Comparison of ENCODE assay signal across 8 mouse cellular contexts in genomic region chr7:127104560-127105332, GRCm38 (mm10). TPM values are rescaled to one million over a fixed set of nuclear protein-coding genes. Genes with fewer than 3 reads are reported as not detected.
DNase-seq lines count a peak whose midpoint lies in the region; ATAC-seq and TF ChIP-seq lines count a peak whose summit lies in the region.

No protein-coding gene starts in this region.

- DNase-seq in liver = peak; percentile 61
- peak; percentile 66 to 81 for DNase-seq in spleen, postnatal 4 days (ENCODE audit: low spot score in 2 of 2)

- 14% methylated on average over 17 of the region's 17 CpGs for WGBS in heart, embryonic 11.5 days (ENCODE audit: insufficient replicate concordance)
- WGBS in kidney, embryonic 15.5 days = 12% methylated on average over 17 of the region's 17 CpGs

- peak overlapping the region; percentile 31 for H3ac ChIP-seq in C2C12 (ENCODE audit: control insufficient read depth, insufficient read length, low read depth)

- peak overlapping the region; percentile 59; the same call in 1 of the 2 replicates for H3K9ac ChIP-seq in heart, embryonic 11.5 days (ENCODE audit: low read depth, low read length)
- H3K9ac ChIP-seq in kidney, embryonic 15.5 days = peak overlapping the region; percentile 24; the same call in 1 of the 2 replicates

- no peaks in the 10 kb centered on the region for H3K79me2 ChIP-seq in C2C12 (ENCODE audit: control insufficient read depth, insufficient read depth)

- peaks cover 8% of the 10 kb centered on the region for H3K27me3 ChIP-seq in C2C12 (ENCODE audit: control insufficient read depth, insufficient read depth, insufficient read length)
- H3K27me3 ChIP-seq in heart, embryonic 11.5 days (ENCODE audit: control insufficient read depth, insufficient read depth, low read length) = 0 out of 2 replicates have a peak, but pooled peaks cover 2% of the 10 kb centered on the region
- no peaks in the 10 kb centered on the region for H3K27me3 ChIP-seq in kidney, embryonic 15.5 days

- TF ChIP-seq POLR2A in bone marrow macrophage, adult 2 months (IDR thresholded peaks at IDR 0.05; ENCODE audit: borderline replicate concordance, low read depth, low read length) = no peak
- peak; percentile 31; the same call in 1 of the 2 replicates for TF ChIP-seq POLR2A in embryonic fibroblast, embryonic 13.5 days (IDR thresholded peaks at IDR 0.05; ENCODE audit: low read depth, low read length)

- ATAC-seq in heart, embryonic 11.5 days (replicated peaks; ENCODE audit: insufficient number of reproducible peaks, low FRiP score, low TSS enrichment) = 0 out of 2 replicates have a peak, but pooled peaks have one; percentile 63
- peak; percentile 84 for ATAC-seq in kidney, embryonic 15.5 days (replicated peaks; ENCODE audit: low FRiP score)
- ATAC-seq in monocyte, adult 5-6 weeks (replicated peaks; ENCODE audit: insufficient number of reproducible peaks, low FRiP score, low TSS enrichment, poor library complexity, severe bottlenecking) = peak; percentile 76

- no peaks in the 10 kb centered on the region for H3K9me3 ChIP-seq in heart, embryonic 11.5 days (replicated peaks; ENCODE audit: control insufficient read depth, low read length)
- no peaks in the 10 kb centered on the region for H3K9me3 ChIP-seq in kidney, embryonic 15.5 days (replicated peaks)

- H3K36me3 ChIP-seq in C2C12 (ENCODE audit: control insufficient read depth, insufficient read depth) = no peaks in the 10 kb centered on the region
- no peaks in the 10 kb centered on the region for H3K36me3 ChIP-seq in heart, embryonic 11.5 days (ENCODE audit: control insufficient read depth, insufficient read depth, low read length)
- H3K36me3 ChIP-seq in kidney, embryonic 15.5 days = no peaks in the 10 kb centered on the region

- TF ChIP-seq CTCF in C2C12 (IDR thresholded peaks at IDR 0.05; ENCODE audit: control insufficient read depth, insufficient read depth, insufficient read length) = peak; percentile 20
- peak; percentile 69 for TF ChIP-seq CTCF in bone marrow macrophage, adult 2 months (IDR thresholded peaks at IDR 0.05; ENCODE audit: low read depth, low read length)
- no peak for TF ChIP-seq CTCF in embryonic fibroblast, embryonic 13.5 days (IDR thresholded peaks at IDR 0.05; ENCODE audit: borderline replicate concordance, insufficient read depth, low read length)

- peak overlapping the region; percentile 54 for H3K4me2 ChIP-seq in heart, embryonic 11.5 days
- peak overlapping the region; percentile 60 for H3K4me2 ChIP-seq in kidney, embryonic 15.5 days

- H3K27ac ChIP-seq in bone marrow macrophage, adult 2 months (ENCODE audit: insufficient read depth, low read depth, low read length) = no peak overlapping the region
- H3K27ac ChIP-seq in embryonic fibroblast, embryonic 13.5 days (ENCODE audit: insufficient read depth, low read length) = no peak overlapping the region
- H3K27ac ChIP-seq in heart, embryonic 11.5 days (ENCODE audit: low read depth, low read length) = no peak overlapping the region
- H3K27ac ChIP-seq in kidney, embryonic 15.5 days = peak overlapping the region; percentile 11; the same call in 1 of the 2 replicates

- H3K4me1 ChIP-seq in bone marrow macrophage, adult 2 months (ENCODE audit: control insufficient read depth, insufficient read depth, low read length) = peaks cover 8% of the 10 kb centered on the region
- no peaks in the 10 kb centered on the region for H3K4me1 ChIP-seq in embryonic fibroblast, embryonic 13.5 days (ENCODE audit: control insufficient read depth, insufficient read depth, low read length)
- no peaks in the 10 kb centered on the region for H3K4me1 ChIP-seq in heart, embryonic 11.5 days (ENCODE audit: control insufficient read depth, insufficient read depth, low read length)
- H3K4me1 ChIP-seq in kidney, embryonic 15.5 days = peaks cover 10% of the 10 kb centered on the region

- no peaks in the 10 kb centered on the region for H3K79me3 ChIP-seq in C2C12 (ENCODE audit: low read depth)

- no peak overlapping the region for H3K4me3 ChIP-seq in C2C12 (ENCODE audit: insufficient read depth, poor library complexity, severe bottlenecking)
- peak overlapping the region; percentile 35 for H3K4me3 ChIP-seq in bone marrow macrophage, adult 2 months (ENCODE audit: insufficient read depth, low read length)
- peak overlapping the region; percentile 28 for H3K4me3 ChIP-seq in embryonic fibroblast, embryonic 13.5 days (ENCODE audit: insufficient read depth, low read length)
- H3K4me3 ChIP-seq in heart, embryonic 11.5 days (ENCODE audit: low read depth, low read length) = peak overlapping the region; percentile 25
- peak overlapping the region; percentile 39 for H3K4me3 ChIP-seq in kidney, embryonic 15.5 days (replicated peaks)

TF ChIP-seq in C2C12, 6 proteins besides CTCF, POLR2A, EP300 and RAD21:
- TF ChIP-seq MAX (IDR thresholded peaks at IDR 0.05) (peak; percentile 43), MYOD1 (IDR thresholded peaks at IDR 0.05; ENCODE audit: control insufficient read depth, insufficient read length, low read depth) (peak; percentile 89), CEBPB (IDR thresholded peaks at IDR 0.05; ENCODE audit: low read depth) (no peak)

RNA-seq across cellular contexts. Expression of gene AI467606, which starts 13.6 kb away (rescaled TPM):
- polyA plus RNA-seq in C2C12 (2012; fragmentation: generic; extraction: Trizol) = 34.0 TPM
- 41.2 and 41.4 TPM in 2 replicates for polyA plus RNA-seq in bone marrow macrophage, adult 2 months (2012; ENCODE audit: insufficient read depth, insufficient read length, missing spikeins)
- polyA plus RNA-seq in embryonic fibroblast, embryonic 13.5 days (2011; ENCODE audit: insufficient read length, low read depth, missing spikeins) = 0.42 and 1.1 TPM in 2 replicates
- polyA plus RNA-seq in heart, embryonic 11.5 days (2014; fragmentation: Nextera tagmentation; extraction: Ambion mirVana) = 0.92 and 0.96 TPM in 2 replicates
- polyA plus RNA-seq in kidney, embryonic 15.5 days (2015; fragmentation: Nextera tagmentation; extraction: Ambion mirVana) = 3.3 and 3.8 TPM in 2 replicates
- total RNA-seq in monocyte, adult 5-6 weeks (2017) = 34.3 to 52.4 TPM (median 39.3 TPM) in 3 replicates

RNA-seq across cellular contexts. Expression of gene Qprt, which starts 17.3 kb away (rescaled TPM):
- not detected for polyA plus RNA-seq in C2C12 (2012; fragmentation: generic; extraction: Trizol)
- 0.71 TPM in 1 of 2 replicates, not detected in the other for polyA plus RNA-seq in bone marrow macrophage, adult 2 months (2012; ENCODE audit: insufficient read depth, insufficient read length, missing spikeins)
- 0.25 TPM in 1 of 2 replicates, not detected in the other for polyA plus RNA-seq in embryonic fibroblast, embryonic 13.5 days (2011; ENCODE audit: insufficient read length, low read depth, missing spikeins)
- 6.2 and 6.6 TPM in 2 replicates for polyA plus RNA-seq in heart, embryonic 11.5 days (2014; fragmentation: Nextera tagmentation; extraction: Ambion mirVana)
- 16.7 and 19.0 TPM in 2 replicates for polyA plus RNA-seq in kidney, embryonic 15.5 days (2015; fragmentation: Nextera tagmentation; extraction: Ambion mirVana)
- 5.1 to 16.1 TPM (median 9.1 TPM) in 3 replicates for total RNA-seq in monocyte, adult 5-6 weeks (2017)

RNA-seq across cellular contexts. Expression of gene Zg16, which starts 17.6 kb away (rescaled TPM):
- polyA plus RNA-seq in C2C12 (2012; fragmentation: generic; extraction: Trizol) = not detected
- polyA plus RNA-seq in bone marrow macrophage, adult 2 months (2012; ENCODE audit: insufficient read depth, insufficient read length, missing spikeins) = not detected in 2 replicates
- not detected in 2 replicates for polyA plus RNA-seq in embryonic fibroblast, embryonic 13.5 days (2011; ENCODE audit: insufficient read length, low read depth, missing spikeins)
- not detected in 2 replicates for polyA plus RNA-seq in heart, embryonic 11.5 days (2014; fragmentation: Nextera tagmentation; extraction: Ambion mirVana)
- polyA plus RNA-seq in kidney, embryonic 15.5 days (2015; fragmentation: Nextera tagmentation; extraction: Ambion mirVana) = not detected in 2 replicates
- not detected in 3 replicates for total RNA-seq in monocyte, adult 5-6 weeks (2017)

RNA-seq across cellular contexts. Expression of gene Spn, which starts 32.9 kb away (rescaled TPM):
- polyA plus RNA-seq in C2C12 (2012; fragmentation: generic; extraction: Trizol) = 23.1 TPM
- 34.5 and 36.3 TPM in 2 replicates for polyA plus RNA-seq in bone marrow macrophage, adult 2 months (2012; ENCODE audit: insufficient read depth, insufficient read length, missing spikeins)
- polyA plus RNA-seq in embryonic fibroblast, embryonic 13.5 days (2011; ENCODE audit: insufficient read length, low read depth, missing spikeins) = not detected in 2 replicates
- 0.32 and 0.39 TPM in 2 replicates for polyA plus RNA-seq in heart, embryonic 11.5 days (2014; fragmentation: Nextera tagmentation; extraction: Ambion mirVana)
- 0.32 and 0.37 TPM in 2 replicates for polyA plus RNA-seq in kidney, embryonic 15.5 days (2015; fragmentation: Nextera tagmentation; extraction: Ambion mirVana)
- 1,218 to 1,278 TPM (median 1,233 TPM) in 3 replicates for total RNA-seq in monocyte, adult 5-6 weeks (2017)
